Mouse (Mus musculus) CD4-positive helper T cell, adult 2 months (primary cell): ENCODE results near the gene Ptcra.
A peak's percentile ranks its signal among the peaks of the same experiment; 100 is the strongest.

Experiments used
- DNase-seq: peaks from one replicate; pipeline ENCODE4 v3.0.0-alpha.2; 2012; ENCODE audit warnings: low read depth, missing footprints, low spot score

Ptcra gene

DNA sequence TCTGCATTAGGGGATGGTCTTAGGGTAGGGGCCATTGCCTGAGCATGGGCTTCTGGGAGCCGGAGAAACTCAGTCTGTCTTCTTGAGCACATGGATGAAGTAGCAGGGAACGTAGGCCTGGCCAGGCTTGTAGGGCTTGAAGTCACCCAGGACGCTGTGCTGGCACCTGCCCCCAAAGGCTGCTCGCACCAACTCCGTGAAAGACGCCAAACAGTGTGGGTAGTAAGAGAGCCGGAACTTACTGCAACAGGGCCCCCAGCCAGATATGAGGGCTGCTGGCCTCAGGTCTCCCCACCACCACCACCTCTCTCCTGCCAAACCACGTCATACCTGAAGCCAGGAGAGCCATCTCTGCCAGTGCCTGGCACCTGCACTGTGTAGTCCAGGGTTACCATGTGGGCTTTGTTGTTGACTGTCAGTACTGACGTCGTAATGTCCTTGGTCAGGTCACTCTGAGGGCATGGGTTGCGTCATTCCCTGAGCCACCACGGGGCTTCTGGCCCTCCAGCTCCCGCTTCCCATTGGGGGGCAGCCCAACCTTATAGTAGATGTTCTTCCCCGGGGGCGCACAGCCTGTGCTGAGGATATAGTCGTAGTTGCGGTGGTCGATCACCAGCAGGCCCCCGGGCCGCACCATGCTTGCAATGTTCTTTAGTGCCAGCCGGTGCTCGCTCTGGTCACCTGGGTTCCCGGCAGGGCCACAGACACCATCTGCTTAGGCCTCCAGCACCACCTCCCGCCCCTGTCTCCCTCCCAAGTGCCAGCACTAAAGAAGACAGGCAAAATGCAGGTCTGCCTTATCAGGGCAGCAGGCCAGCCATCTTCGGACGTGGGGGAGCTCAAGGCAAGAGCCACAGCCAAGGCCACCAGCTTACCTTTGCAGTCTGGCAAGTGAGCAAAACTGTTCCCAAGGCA is 37.5 kb downstream of the Ptcra start:
- DNase-seq: no peak

DNA sequence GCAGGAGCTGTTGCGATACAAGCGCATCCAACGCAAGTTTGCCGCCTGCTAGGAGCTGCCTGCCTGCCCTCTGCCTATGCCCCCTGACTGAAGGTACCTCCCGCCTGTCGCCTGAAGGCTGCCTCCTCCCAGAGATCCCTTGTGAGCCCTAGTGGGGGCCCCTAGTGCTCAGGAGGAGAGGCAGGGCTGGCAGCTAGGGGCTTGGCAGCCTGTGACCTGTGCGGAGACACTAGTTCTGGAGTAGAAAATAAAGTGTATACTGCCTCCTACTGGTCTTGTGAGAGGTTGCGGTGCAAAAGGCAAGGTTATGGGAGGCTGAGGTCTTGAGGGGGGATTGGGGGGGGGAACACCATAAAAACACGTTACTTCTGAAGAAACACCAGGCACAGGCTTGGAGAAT is 38.2 kb downstream of the Ptcra start:
- DNase-seq: peak; percentile 65

GRCm38 (mm10) chr17:46724477-46725084 is 38.9 kb downstream of the Ptcra start:
- no peak for DNase-seq

DNA sequence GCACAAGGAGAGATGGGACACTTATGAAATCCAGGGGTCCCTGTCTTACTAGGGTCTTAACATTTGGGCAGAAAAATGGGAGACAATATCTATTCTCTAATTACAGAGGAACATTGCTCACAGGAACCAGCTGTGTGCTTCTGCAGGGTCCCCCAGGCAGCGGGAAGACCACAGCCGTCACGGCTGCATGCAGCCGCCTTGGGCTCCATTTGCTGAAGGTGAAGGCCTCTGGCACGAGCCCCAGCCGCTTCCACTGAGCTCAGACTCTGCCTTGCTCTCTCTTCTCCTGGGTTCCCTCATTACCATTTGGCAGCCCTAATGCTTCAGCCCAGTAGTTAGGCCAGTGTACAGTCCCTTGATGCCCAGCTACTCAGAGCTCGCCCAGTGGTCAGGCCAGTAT is 42.4 kb downstream of the Ptcra start:
- no peak for DNase-seq

DNA sequence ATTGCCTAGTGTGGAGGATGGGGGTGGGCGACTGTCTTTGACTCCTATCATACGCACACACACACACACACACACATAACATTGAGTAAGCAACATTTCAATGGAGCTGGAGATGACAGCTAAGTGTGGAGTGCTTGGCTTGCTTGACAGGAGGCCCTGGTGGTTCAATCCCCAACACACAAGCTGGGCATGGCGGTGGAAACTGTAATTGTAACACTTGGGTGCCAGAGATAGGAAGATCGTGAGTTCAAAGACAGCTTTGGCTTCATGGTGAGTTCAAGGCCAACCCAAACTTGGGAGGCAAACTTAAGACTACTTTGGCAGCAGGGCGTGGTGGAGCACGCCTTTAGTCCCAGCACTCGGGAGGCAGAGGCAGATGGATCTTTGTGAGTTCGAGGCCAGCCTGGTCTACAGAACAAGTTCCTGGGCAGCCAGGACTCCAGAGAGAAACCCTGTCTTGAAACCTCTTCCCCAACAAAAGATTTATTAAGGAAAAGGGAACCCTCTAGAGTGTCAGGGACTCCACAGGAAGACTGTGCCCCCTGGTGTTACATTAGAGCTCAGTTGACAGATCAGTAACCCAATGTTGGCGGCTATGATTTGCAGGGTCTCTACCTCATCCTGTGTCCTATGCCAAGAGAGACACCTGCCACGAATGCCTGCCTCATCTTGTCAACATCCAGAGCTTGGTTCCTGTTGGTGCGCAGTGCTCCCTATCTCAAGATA is 48.6 kb downstream of the Ptcra start:
- DNase-seq: no peak

DNA sequence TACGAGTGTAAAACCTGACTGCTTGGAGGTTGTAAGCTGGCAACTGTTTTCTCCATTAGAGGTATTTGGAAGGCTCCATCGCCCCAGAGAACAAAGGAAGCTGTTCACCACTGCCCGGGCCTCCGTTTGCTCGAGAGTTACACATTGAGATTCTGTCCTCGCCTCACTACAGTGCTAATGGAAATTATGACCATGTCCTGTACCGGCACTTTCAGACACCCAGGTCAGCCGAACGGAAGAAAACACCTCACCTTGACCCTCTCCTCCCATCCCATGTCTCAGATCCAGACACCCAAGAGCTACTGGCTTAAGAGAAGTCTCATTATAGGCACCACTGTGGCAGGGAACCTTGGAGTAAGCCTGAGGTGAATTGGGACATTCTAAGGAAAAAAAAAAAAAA is 49.7 kb downstream of the Ptcra start:
- DNase-seq: no peak

DNA sequence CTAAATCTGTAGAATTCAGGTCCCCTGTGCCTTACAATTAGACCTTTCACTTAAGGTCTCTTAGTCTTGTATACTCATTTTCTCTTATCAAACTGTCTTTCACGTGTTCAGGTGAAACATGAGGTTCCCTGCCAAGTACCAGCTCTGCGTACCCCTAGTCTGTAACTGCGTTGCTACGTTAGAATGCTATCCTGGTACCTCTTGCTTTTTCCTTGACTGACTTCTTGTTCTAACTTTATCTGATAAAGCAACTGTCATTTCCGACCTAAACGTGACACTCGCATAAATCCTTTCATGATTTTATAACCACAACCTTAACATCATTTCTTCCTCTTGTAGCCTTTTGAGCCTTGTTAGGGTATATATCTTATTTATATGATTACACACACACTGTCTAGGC is 51.1 kb downstream of the Ptcra start:
- peak; percentile 66 for DNase-seq

- peak; percentile 31 for DNase-seq
Observed at GRCm38 (mm10) chr17:46711612-46712271, 51.8 kb downstream of the Ptcra start.

- DNase-seq: peak; percentile 93
Observed at GRCm38 (mm10) chr17:46710959-46711597, 52.4 kb downstream of the Ptcra start, which contains the start of gene Pex6. Gene Pex6 (plus strand): TSS chr17:46711463.

- DNase-seq: no peak
Observed at GRCm38 (mm10) chr17:46706375-46707089, 57.0 kb downstream of the Ptcra start.
